Mouse (Mus musculus) lung, adult 2 months (tissue): ENCODE data around the gene Gm5475.

Experiments used
- CTCF ChIP-seq: fragments of 200-500 bp; IDR thresholded peaks from 2 replicates; pipeline ENCODE4 v1.5.1; 2011; ENCODE audit warnings: mild to moderate bottlenecking, low read length, control low read depth; ENCODE audit not compliant: insufficient read depth
- POLR2A ChIP-seq: fragments of 200-500 bp; IDR thresholded peaks from 2 replicates; pipeline ENCODE4 v1.6.1; 2011; ENCODE audit warnings: low read depth, mild to moderate bottlenecking, control low read depth, low read length, borderline replicate concordance; ENCODE audit errors: extremely low read depth

DNA sequence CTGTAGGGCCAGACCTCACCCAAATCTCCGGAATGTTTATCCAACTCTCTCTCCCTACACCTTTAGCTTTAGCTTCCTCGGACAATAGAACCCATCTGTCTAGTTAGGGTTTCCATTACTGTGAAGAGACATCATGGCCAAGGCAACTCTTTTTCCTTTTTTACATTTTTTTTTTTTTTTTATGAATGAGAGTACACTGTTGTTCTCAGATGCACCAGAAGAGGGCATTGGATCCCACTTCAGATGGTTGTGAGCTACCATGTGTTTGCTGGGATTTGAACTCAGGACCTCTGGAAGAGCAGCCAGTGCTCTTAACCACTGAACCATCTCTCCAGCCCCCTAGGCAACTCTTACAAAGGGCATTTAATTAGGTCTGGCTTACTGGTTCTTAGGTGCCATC is 43.5 kb downstream of the Gm5475 start:
- TF ChIP-seq CTCF = no peak
- TF ChIP-seq POLR2A = no peak
